Mouse (Mus musculus): ENCODE data around the gene Socs3.

The Socs3 gene

DNA sequence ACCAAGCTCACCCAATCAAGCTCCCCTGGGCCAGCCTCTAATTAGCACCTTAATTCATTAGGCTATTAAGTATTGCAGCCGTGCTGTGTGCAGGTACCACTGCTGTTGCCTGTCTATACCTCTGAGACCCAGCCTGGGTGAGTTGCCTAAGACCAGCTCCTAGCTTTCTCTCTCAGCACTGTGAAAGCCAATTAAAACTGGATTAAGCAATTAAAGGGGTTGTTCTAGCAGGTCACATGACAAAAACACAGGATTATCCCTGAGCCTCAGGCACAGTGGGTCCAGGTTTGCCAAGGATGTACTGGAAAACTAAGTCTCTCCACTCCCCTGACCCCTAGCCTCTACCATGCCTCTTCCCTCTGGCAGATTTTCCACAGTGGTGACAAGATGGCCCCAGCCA lies 44.3 kb downstream of the Socs3 start:
- no peak for DNase-seq (ENCODE audit: low read depth, low spot score)

DNA sequence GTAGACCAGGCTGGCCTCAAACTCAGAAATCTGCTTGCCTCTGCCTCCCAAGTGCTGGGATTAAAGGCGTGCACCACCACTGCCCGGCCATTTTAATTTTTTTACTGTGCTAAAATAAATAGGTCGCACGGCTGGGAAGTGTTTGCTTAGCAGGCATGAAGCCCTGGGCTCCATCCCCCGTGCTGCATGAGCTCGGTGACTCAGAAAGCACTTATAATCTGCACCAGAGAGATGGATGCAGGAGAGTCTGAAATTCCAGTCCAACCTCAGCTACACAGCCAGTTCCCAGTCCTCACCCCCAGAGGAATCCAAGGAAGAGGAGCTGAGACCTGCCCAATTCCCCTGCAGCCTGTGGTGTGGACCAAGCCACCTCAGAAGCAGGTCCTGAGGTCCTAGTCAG lies 45.4 kb downstream of the Socs3 start:
- DNase-seq (ENCODE audit: low read depth, low spot score): peak; percentile 73

DNA sequence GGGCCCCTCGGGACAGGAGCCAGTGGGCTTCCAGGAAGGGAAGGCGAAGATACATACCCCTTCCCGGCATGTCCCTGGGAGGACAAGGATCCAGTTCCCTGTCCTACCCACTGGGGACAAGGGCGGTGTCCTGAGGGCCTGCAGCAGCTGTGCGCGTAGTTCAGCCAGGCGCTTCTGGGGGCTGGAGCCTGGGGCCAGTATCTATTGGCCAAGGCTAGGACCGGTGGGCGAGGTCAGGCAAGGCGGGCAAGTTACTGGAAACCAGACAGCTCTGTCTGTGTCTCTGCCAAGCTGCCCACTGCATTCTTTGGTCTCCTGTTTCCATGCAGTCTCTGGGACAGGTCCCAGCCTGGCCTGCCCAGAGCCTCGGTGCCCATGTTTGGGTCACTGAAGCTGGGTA lies 46.6 kb downstream of the Socs3 start:
- DNase-seq (ENCODE audit: low read depth, low spot score): no peak

DNA sequence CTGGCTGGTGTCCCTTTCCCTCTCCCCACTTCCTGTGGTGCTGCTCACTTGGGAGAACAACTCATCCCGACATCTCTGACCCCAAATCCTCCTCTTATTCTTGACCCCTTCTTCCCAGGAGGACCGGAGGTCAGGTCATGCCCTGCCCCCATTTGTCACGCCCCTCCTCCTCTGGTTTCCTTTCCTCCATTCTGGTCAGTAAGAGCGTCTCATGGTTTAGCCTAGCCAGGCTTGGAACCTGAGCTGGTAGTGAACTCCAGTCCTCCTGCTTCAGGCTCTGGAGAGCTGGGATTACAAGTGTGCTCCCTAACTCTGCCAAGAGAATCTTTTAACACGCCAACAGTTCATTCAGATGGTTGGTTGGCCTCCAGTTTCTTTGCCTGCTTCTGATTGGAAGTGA lies 50.6 kb downstream of the Socs3 start:
- peak; percentile 31 for DNase-seq (ENCODE audit: low read depth, low spot score)

DNA sequence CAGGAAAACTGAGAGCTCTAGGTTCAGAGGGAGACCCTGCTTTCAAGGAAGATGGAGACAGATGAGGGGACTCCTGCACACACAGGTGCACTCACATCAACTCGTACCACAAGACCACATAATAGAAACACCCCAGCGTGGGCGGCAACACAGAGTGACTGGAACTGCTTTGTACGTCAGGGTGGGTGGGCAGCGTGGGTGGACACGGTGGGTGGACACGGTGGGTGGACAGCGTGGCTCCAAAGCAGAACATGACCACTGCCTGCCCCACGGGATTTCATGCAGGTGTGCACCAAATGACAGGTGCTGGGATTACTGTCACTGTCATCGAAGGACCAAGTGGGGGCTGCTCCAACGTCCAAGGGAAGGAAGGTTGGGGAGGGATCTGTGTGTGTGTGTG lies 51.3 kb downstream of the Socs3 start:
- no peak for DNase-seq (ENCODE audit: low read depth, low spot score)

Measured in 3T3-L1 (cell line).